Mouse (Mus musculus) neural tube, embryonic 14.5 days (tissue): ENCODE measurements around the gene Smim1. TPM values are rescaled to one million over a fixed set of nuclear protein-coding genes. Genes with fewer than 3 reads are reported as not detected.
A peak's percentile ranks its signal among the peaks of the same experiment; 100 is the strongest.

Experiments used
- ATAC-seq: fragments of 200-750 bp; cut with Nextera tagmentation; 2 replicates; pipeline ENCODE4 v1.8.0; 2017; ENCODE audit warnings: low read depth, mild to moderate bottlenecking, moderate TSS enrichment, moderate library complexity
- H3K27ac ChIP-seq: fragments of 300-500 bp; sonication (generic); 2 replicates; pipeline ENCODE4 v1.5.1; 2014; ENCODE audit warnings: low read depth, mild to moderate bottlenecking, control low read depth, low read length, moderate library complexity, mixed read lengths
- H3K27me3 ChIP-seq: fragments of 300-500 bp; sonication (generic); 2 replicates; pipeline ENCODE4 v1.6.1; 2014; ENCODE audit warnings: low read length; ENCODE audit not compliant: control insufficient read depth, insufficient read depth
- H3K36me3 ChIP-seq: fragments of 300-500 bp; sonication (generic); 2 replicates; pipeline ENCODE4 v1.6.1; 2014; ENCODE audit warnings: low read length, mixed read lengths; ENCODE audit not compliant: control insufficient read depth, insufficient read depth
- H3K4me1 ChIP-seq: fragments of 300-500 bp; sonication (generic); 2 replicates; pipeline ENCODE4 v1.6.1; 2014; ENCODE audit warnings: low read length; ENCODE audit not compliant: control insufficient read depth, insufficient read depth
- H3K4me2 ChIP-seq: fragments of 300-500 bp; sonication (generic); 2 replicates; pipeline ENCODE4 v1.6.1; 2014; ENCODE audit warnings: mild to moderate bottlenecking, low read depth, low read length, control low read depth
- H3K4me3 ChIP-seq: fragments of 300-500 bp; sonication (generic); 2 replicates; pipeline ENCODE4 v1.5.1; 2014; ENCODE audit warnings: low read depth, low read length, control low read depth, mixed read lengths
- H3K9ac ChIP-seq: fragments of 300-500 bp; sonication (generic); replicated peaks from 2 replicates; pipeline ENCODE4 v1.6.1; 2014; ENCODE audit warnings: low read depth, mild to moderate bottlenecking, control low read depth, low read length, mixed read lengths
- H3K9me3 ChIP-seq: fragments of 300-500 bp; sonication (generic); 2 replicates; pipeline ENCODE4 v1.6.1; 2016; ENCODE audit warnings: low read length; ENCODE audit not compliant: control insufficient read depth
- WGBS: fragments of 180-500 bp; shearing (Covaris S2); extraction: QIAGEN DNeasy Blood & Tissue Kit; methylation state at CpG from one replicate; pipeline ENCODE4 v1.1.7; 2014; 5-methylcytosine and 5-hydroxymethylcytosine counted together
- polyA plus RNA-seq: library from polyadenylated mRNA; unstranded; fragments of >200 nt; fragmentation: Nextera tagmentation; extraction: Ambion mirVana; gene quantifications from 2 replicates; pipeline ENCODE4 v1.2.1, GENCODE M21; 2014

Gene Smim1
- polyA plus RNA-seq, 1 experiment from 2014 or later: 12.5 TPM

GRCm38 (mm10) chr4:153975292-153975662 lies 50.8 kb downstream of the Smim1 start:
- Histone ChIP-seq H3K36me3 (peaks cover 20% of the 10 kb centered on the region), H3K4me3 (peak overlapping the region; percentile 98), H3K9me3 (no peaks in the 10 kb centered on the region), H3K27me3 (no peaks in the 10 kb centered on the region), H3K9ac (peak overlapping the region; percentile 89), H3K4me2 (peak overlapping the region; percentile 67), H3K27ac (peak overlapping the region; percentile 80), H3K4me1 (peaks cover 10% of the 10 kb centered on the region)
- under 1% methylated on average over 25 of the region's 33 CpGs for WGBS
- ATAC-seq: peak; percentile 65

GRCm38 (mm10) chr4:153974431-153975291 lies 51.4 kb downstream of the Smim1 start, which contains the start of the genes Dffb and Cep104:
Gene Dffb, minus strand, starts transcription at chr4:153975126.
Gene Cep104, plus strand, starts transcription at chr4:153975194.
- Histone ChIP-seq H3K9ac (peak within 1 kb of the TSS; percentile 89), H3K27me3 (no peaks in the 10 kb centered on the region), H3K4me3 (peak within 1 kb of the TSS; percentile 98), H3K4me2 (peak within 1 kb of the TSS; percentile 67), H3K36me3 (peaks cover 17% of the 10 kb centered on the region), H3K9me3 (no peaks in the 10 kb centered on the region), H3K4me1 (peaks cover 10% of the 10 kb centered on the region), H3K27ac (peak within 1 kb of the TSS; percentile 80)
- ATAC-seq: peak; percentile 99
- 1% methylated on average over 68 of the region's 68 CpGs for WGBS

Other genes with a start within 250 kb of the Smim1 start
- gene A430005L14Rik, start 69.0 kb downstream of the Smim1 start, polyA plus RNA-seq: 52.7 and 57.5 TPM in 2 replicates
- gene Dffb, start 51.1 kb downstream of the Smim1 start, polyA plus RNA-seq: 11.7 and 12.5 TPM in 2 replicates
- gene Cep104, start 51.0 kb downstream of the Smim1 start, polyA plus RNA-seq: 18.4 and 18.7 TPM in 2 replicates
- gene Lrrc47, start 14.5 kb downstream of the Smim1 start, polyA plus RNA-seq: 10.1 and 11.8 TPM in 2 replicates
- not detected in 2 replicates for gene Ccdc27, start 16.4 kb upstream of the Smim1 start, polyA plus RNA-seq
- gene Trp73, start 114.0 kb upstream of the Smim1 start, polyA plus RNA-seq: not detected in 2 replicates
- gene Wrap73, start 116.1 kb upstream of the Smim1 start, polyA plus RNA-seq: 37.3 and 39.5 TPM in 2 replicates
- 184 and 208 TPM in 2 replicates for gene Tprgl, start 134.4 kb upstream of the Smim1 start, polyA plus RNA-seq
- gene Megf6, start 144.5 kb upstream of the Smim1 start, polyA plus RNA-seq: 5.0 and 13.1 TPM in 2 replicates